Mouse (Mus musculus) B cell, adult 2 months (primary cell): Measurements from ENCODE around the gene Pdlim4.

ENCODE experiments used
- DNase-seq, 2 experiments: peaks; one replicate each; pipeline ENCODE4 v3.0.0; 2022

The Pdlim4 gene

DNA sequence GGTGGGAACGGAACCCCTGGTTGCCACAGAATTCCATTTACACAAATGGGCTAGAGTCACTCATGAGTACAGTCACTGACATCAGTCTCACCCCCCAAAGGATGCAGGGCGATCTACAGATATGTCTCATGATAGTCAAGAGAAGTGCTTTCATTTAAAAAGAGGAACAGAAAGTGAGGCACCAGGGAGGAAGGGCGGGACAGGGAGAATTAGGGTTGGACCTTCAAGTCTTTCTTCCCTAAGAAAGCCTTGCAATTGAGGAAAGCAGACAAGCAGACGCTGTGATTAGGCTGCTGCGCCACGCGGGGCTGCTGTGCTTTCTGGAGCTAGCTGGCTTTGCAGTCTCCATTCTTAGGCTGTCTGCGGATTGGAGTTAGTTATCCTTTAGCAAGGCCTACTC, 22.9 kb upstream of the Pdlim4 start:
- peak; percentile 74 to 81 for DNase-seq

DNA sequence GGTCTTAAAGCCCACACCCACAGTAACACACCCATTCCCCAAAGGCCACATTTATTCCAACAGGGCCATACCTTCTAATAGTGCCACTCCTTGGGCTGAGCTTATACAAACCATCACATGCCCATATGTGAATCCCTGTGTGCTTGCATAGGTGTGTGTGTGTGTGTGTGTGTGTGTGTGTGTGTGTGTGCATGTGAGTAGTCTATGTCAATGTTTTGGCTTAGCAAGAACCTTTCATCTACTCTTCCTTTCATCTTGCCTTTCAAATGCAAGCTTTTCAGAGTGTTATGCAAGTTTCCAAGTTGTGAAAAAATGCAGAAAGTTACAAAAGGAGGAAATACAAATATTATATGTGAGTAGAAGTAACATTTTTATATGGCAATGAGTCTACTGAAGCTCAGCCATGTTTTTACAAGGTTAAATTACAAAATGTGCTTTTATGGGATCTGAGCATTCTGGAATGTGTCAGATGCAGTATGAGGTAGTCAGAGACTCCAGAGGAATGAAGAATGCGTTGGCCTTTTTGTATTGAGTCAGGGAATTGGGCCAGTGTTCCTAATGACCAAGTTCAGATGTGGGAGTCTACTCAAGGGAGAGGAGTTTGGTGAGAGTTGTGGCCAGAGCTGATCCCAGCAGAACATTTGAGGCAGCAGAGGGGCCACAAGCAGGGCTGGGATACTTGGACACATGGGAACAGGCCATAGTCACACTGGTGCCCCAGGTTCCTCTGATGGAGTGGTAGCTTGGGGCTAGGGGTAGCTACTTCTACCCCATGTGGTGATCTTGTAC, 21.5 kb upstream of the Pdlim4 start:
- no peak for DNase-seq

- peak; percentile 86 to 90 for DNase-seq
Observed at GRCm38 (mm10) chr11:54088947-54089317, 20.1 kb upstream of the Pdlim4 start.

DNA sequence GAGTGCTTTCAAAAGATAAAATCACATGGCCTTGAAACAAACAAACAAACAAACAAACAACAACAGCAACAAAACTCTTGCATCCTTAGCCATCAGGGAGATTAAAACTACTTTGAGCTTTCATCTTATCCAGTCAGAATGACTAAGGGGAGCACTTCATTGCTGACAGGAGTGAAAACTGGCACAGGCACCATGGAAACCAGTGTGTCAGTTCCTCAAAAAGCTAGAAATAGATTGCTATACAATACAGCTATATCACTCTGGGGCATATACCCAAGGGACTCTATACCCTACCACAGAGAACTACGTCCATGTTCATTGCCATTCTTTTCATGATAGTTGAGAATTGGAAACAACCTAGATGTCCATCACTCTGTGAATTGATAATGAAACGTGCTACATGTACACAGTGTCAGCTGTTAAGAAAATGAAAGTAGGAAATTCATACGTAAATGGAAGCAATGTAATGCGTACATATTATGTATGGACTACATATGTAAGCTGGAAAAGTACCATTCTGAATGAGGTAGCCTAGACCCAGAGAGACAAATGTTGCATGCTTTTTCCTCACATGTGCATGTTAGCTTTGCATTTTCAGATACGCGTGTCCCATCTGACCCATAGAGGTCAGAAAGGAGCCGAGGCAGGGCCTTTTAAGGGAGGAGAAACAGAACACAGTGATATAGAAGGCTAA, 19.6 kb upstream of the Pdlim4 start:
- peak in 1 of 2 experiments; percentile 34 for DNase-seq

DNA sequence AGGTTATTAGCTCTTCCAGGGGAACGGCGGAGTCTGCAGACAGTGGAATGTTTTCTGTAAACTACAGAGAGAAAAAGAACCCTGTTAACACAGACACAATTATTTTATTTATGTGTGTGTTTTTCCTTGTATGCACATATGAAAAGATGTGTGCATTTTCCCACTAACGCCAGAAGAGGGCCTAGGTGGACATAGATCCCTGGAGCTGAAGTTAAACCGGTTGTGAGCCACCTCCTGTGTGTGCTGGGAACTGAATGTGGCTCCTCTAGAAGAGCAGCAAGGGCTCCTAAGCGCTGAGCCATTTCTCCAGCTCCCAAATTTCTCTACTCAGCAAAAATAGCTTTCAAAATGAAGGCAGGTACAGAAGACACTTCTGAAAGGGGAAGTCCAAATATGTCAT, 17.0 kb upstream of the Pdlim4 start:
- DNase-seq = no peak

GRCm38 (mm10) chr11:54084976-54085375, 16.2 kb upstream of the Pdlim4 start:
- DNase-seq = no peak

GRCm38 (mm10) chr11:54082725-54083124, 13.9 kb upstream of the Pdlim4 start:
- no peak for DNase-seq

DNA sequence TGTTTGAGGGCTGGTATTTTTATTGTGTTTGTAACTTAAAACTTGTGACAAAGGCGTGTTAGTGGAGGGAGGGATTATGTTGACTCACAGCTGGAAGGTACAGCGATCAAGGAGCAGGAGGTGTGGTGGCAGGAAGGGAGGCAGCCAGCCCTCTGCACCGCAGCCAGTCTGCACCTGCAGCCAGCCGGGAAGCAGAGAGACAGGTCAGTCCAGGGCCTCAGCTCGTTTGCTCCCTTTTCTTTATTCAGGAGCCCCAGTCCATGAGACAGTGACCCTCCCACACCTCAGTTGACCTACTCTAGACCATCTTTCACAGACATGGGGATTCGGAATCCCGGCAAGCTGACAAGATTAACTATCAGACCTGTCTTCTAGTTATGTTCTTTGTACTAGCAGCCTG, 11.6 kb upstream of the Pdlim4 start:
- DNase-seq = no peak

- DNase-seq = no peak
Observed at GRCm38 (mm10) chr11:54076101-54076500, 7.3 kb upstream of the Pdlim4 start.

DNA sequence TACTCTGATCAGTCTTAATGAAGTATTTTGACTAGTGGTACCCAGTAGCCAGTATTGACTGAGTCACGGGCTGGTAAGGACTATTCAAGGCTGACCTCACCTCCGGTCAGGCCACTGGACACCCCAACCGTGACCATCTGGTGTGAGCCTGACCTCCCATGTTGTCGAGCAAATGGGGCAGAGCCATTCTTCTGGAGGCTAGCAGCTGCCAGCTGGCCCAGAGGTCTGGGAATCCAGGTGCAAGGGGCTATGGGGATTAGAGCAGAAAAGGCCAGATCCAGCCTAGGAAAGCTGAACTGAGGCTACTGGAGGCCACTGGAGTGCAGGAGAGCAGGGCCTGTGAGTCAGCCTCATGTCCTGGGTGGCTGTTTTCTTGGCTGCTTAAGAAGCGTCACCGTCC, 6.5 kb upstream of the Pdlim4 start:
- DNase-seq = no peak

DNA sequence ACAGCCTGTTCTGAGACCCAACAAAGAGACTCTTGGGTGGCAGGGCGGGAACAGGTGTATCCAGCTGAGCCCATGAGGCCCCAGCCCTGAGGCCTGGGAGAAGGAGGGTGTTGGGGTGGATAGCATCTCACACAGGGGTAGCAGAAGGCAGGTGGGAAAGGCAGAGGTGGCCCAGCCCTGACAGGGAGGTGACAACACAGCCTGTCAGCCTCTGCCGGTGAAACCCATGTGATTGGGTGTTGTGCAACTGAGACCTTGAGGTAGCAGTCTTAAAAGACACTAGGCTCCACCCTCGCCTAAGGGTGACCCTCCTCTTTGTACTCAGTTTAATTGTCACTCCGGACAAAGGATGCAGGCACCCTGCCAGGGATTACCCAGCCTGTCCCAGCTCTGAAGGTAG, 4.5 kb upstream of the Pdlim4 start:
- no peak for DNase-seq

- no peak for DNase-seq
Observed at GRCm38 (mm10) chr11:54071726-54072445, 3.1 kb upstream of the Pdlim4 start.

- no peak for DNase-seq
Observed at GRCm38 (mm10) chr11:54067996-54068519, 756 bp downstream of the Pdlim4 start.

GRCm38 (mm10) chr11:54067318-54067995, 1.4 kb downstream of the Pdlim4 start:
- DNase-seq = no peak

- no peak for DNase-seq
Observed at GRCm38 (mm10) chr11:54066400-54066799, 2.4 kb downstream of the Pdlim4 start.

GRCm38 (mm10) chr11:54065915-54066178, 3.0 kb downstream of the Pdlim4 start:
- no peak for DNase-seq

GRCm38 (mm10) chr11:54065106-54065914, 3.5 kb downstream of the Pdlim4 start:
- DNase-seq = no peak

- no peak for DNase-seq
Observed at GRCm38 (mm10) chr11:54064412-54064978, 4.3 kb downstream of the Pdlim4 start.

GRCm38 (mm10) chr11:54063472-54063775, 5.4 kb downstream of the Pdlim4 start:
- no peak for DNase-seq

- no peak for DNase-seq
Observed at GRCm38 (mm10) chr11:54062753-54063471, 5.9 kb downstream of the Pdlim4 start.

GRCm38 (mm10) chr11:54062086-54062752, 6.6 kb downstream of the Pdlim4 start:
- no peak for DNase-seq
